20 mouse cellular contexts compared by ENCODE assay signal in genomic region chr5:125223961-125224360, GRCm38 (mm10).
"Had no signal": no experiment of that assay in that cellular context is flagged by ENCODE, and none has a peak within 500 bp of the region (broad histone marks: within the 10 kb centered on the region; RNA-seq: fewer than 3 reads in every experiment).

No protein-coding gene starts in this region.

- H3K36me3 ChIP-seq: midbrain, embryonic 13.5 days; neural tube, embryonic 13.5 days; neural tube, embryonic 15.5 days; stomach, embryonic 15.5 days had no signal

- H3K4me3 ChIP-seq: midbrain, embryonic 13.5 days; myocyte; neural tube, embryonic 13.5 days; neural tube, embryonic 15.5 days; stomach, embryonic 15.5 days had no signal

- H3K27ac ChIP-seq: midbrain, embryonic 13.5 days; neural tube, embryonic 13.5 days; neural tube, embryonic 15.5 days; stomach, embryonic 15.5 days; stomach, postnatal 0 days had no signal

- ATAC-seq: midbrain, embryonic 13.5 days; midbrain, embryonic 16.5 days had no signal

- H3K9ac ChIP-seq: lung, embryonic 14.5 days; midbrain, embryonic 13.5 days; neural tube, embryonic 13.5 days; neural tube, embryonic 15.5 days; stomach, embryonic 15.5 days had no signal

- H3K9me3 ChIP-seq: neural tube, embryonic 13.5 days; stomach, embryonic 15.5 days had no signal

- H3K27me3 ChIP-seq: midbrain, embryonic 13.5 days; neural tube, embryonic 13.5 days; neural tube, embryonic 15.5 days; stomach, embryonic 15.5 days had no signal

- DNase-seq: lung, adult 18-20 months; lung, embryonic 14.5 days; lung, postnatal 10 days; lung, postnatal 4 days; retina, postnatal 1 day; right cerebral cortex, adult 18-20 months; right cerebral cortex, postnatal 25 days; right cerebral cortex, postnatal 4 days; spleen, adult 18-20 months; thymus, adult 2 months; thymus, postnatal 25 days; thymus, postnatal 4 days had no signal

- H3K4me2 ChIP-seq: lung, embryonic 14.5 days; midbrain, embryonic 11.5 days; midbrain, embryonic 13.5 days; neural tube, embryonic 13.5 days; neural tube, embryonic 15.5 days; stomach, embryonic 15.5 days had no signal
